Mouse (Mus musculus) hindbrain, embryonic 11.5 days (tissue): ENCODE measurements around the gene Gpr146. TPM values are rescaled to one million over a fixed set of nuclear protein-coding genes. Genes with fewer than 3 reads are reported as not detected.

Experiments used
- ATAC-seq: fragments of 200-750 bp; cut with Nextera tagmentation; 2 replicates; pipeline ENCODE4 v1.8.0; 2017; ENCODE audit warnings: mild to moderate bottlenecking, moderate TSS enrichment, moderate library complexity; ENCODE audit not compliant: low FRiP score
- DNase-seq: peaks from one replicate; pipeline ENCODE4 v3.0.0-alpha.2; 2015; ENCODE audit warnings: low spot score
- H3K27ac ChIP-seq: fragments of 300-500 bp; sonication (generic); 2 replicates; pipeline ENCODE4 v1.5.1; 2014; ENCODE audit warnings: mild to moderate bottlenecking, low read depth, low read length
- H3K27me3 ChIP-seq: fragments of 300-500 bp; sonication (generic); 2 replicates; pipeline ENCODE4 v1.6.1; 2014; ENCODE audit warnings: mild to moderate bottlenecking, low read length, moderate library complexity, mixed read lengths; ENCODE audit not compliant: control insufficient read depth, insufficient read depth
- H3K36me3 ChIP-seq: fragments of 300-500 bp; sonication (generic); 2 replicates; pipeline ENCODE4 v1.6.1; 2014; ENCODE audit warnings: mild to moderate bottlenecking, low read length, moderate library complexity, mixed read lengths; ENCODE audit not compliant: control insufficient read depth, insufficient read depth
- H3K4me1 ChIP-seq: fragments of 300-500 bp; sonication (generic); replicated peaks from 2 replicates; pipeline ENCODE4 v1.6.1; 2014; ENCODE audit warnings: low read length, mixed read lengths; ENCODE audit not compliant: control insufficient read depth, insufficient read depth
- H3K4me2 ChIP-seq: fragments of 300-500 bp; sonication (generic); replicated peaks from 2 replicates; pipeline ENCODE4 v1.6.1; 2014; ENCODE audit warnings: mild to moderate bottlenecking, low read depth, low read length
- H3K4me3 ChIP-seq: fragments of 300-500 bp; sonication (generic); 2 replicates; pipeline ENCODE4 v1.5.1; 2014; ENCODE audit warnings: low read depth, low read length
- H3K9ac ChIP-seq: fragments of 300-500 bp; sonication (generic); 2 replicates; pipeline ENCODE4 v1.6.1; 2014; ENCODE audit warnings: low read depth, low read length
- H3K9me3 ChIP-seq: fragments of 300-500 bp; sonication (generic); 2 replicates; pipeline ENCODE4 v1.6.1; 2016; ENCODE audit warnings: low read length; ENCODE audit not compliant: control insufficient read depth
- WGBS: fragments of 180-500 bp; shearing (Covaris S2); extraction: QIAGEN DNeasy Blood & Tissue Kit; methylation state at CpG from one replicate; pipeline ENCODE4 v1.1.7; 2014; 5-methylcytosine and 5-hydroxymethylcytosine counted together
- polyA plus RNA-seq: library from polyadenylated mRNA; unstranded; fragments of >200 nt; fragmentation: Nextera tagmentation; extraction: Ambion mirVana; gene quantifications from 2 replicates; pipeline ENCODE4 v1.2.1, GENCODE M21; 2014

Gene Gpr146
- polyA plus RNA-seq, 1 experiment from 2014 or later = 1.8 TPM

DNA sequence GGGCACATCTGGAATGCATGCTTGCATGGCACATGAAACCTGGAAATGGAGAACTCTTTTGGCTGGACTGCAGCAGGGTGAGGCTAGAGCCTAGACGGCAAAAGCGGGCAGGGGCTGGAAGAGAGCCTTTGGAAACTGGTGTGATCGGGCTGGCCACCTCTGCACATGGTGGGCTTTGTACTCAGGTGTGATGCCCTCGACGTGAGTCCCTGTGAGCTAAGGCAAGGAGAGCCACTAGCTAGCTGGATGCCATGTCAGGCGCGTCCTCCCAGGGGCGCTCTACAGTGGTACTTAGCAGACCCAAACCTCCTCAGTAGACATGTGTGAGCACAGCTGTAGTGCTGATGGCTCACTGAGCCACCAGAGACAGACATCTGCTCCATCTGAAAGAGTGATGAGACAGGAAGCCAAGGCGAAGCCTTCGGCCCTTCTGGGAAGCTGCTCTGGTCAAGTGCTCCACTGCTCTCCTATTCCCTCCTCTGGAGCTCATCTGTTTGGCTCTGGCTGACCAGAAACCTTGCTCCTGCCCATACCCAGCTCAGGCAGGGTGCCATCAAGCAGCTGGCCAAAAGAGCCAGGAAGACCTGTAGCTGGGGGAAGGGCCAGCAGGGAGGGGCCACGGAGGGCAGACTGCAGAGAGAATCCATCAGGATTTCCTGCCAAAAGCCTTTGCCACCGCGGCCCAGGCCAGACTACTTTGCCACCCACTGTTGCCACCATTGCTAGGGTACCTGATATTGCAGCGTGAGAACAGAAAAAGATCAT, 29.8 kb downstream of the Gpr146 start:
- Histone ChIP-seq H3K4me1 (no peaks in the 10 kb centered on the region), H3K27ac (no peak overlapping the region), H3K4me2 (no peak overlapping the region), H3K4me3 (no peak overlapping the region), H3K9me3 (no peaks in the 10 kb centered on the region), H3K36me3 (no peaks in the 10 kb centered on the region), H3K9ac (no peak overlapping the region), H3K27me3 (no peaks in the 10 kb centered on the region)
- no peak for ATAC-seq
- no peak for DNase-seq
- WGBS = 84% methylated on average over 14 of the region's 14 CpGs

DNA sequence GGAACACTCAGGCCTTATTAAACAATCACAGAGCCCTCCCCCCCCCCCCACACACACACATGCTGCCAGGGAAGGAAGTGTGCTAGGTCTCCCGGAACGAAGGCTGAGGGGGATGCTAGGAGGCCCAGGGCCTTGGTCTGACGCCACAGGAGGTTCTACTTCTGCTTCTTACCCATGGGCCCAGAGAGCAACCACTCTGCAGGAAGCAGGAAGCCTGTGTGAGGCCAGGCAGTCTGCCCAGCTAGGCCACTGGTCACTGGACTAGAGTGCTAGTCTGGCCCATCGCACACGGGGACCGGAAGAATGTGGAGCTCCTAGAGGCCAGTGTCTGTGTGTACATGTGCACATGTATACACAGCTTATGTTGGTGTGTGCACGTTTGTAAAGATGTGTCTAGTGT, 31.0 kb downstream of the Gpr146 start:
- 93% methylated on average over 7 of the region's 7 CpGs for WGBS
- DNase-seq (no peak), ATAC-seq (no peak)
- H3K4me1 ChIP-seq = no peaks in the 10 kb centered on the region
- no peak overlapping the region for H3K4me2 ChIP-seq
- no peak overlapping the region for H3K4me3 ChIP-seq
- no peaks in the 10 kb centered on the region for H3K36me3 ChIP-seq
- H3K9ac ChIP-seq = no peak overlapping the region
- H3K27me3 ChIP-seq = no peaks in the 10 kb centered on the region
- H3K27ac ChIP-seq = no peak overlapping the region
- no peaks in the 10 kb centered on the region for H3K9me3 ChIP-seq

- no peak for ATAC-seq
- no peak overlapping the region for H3K9ac ChIP-seq
- H3K4me2 ChIP-seq = no peak overlapping the region
- no peak overlapping the region for H3K27ac ChIP-seq
- WGBS = 89% methylated on average over 12 of the region's 12 CpGs
- no peak overlapping the region for H3K4me3 ChIP-seq
- no peaks in the 10 kb centered on the region for H3K27me3 ChIP-seq
- no peak for DNase-seq
- no peaks in the 10 kb centered on the region for H3K4me1 ChIP-seq
- no peaks in the 10 kb centered on the region for H3K9me3 ChIP-seq
- no peaks in the 10 kb centered on the region for H3K36me3 ChIP-seq
Measured at GRCm38 (mm10) chr5:139409412-139409811, 31.9 kb downstream of the Gpr146 start.

DNA sequence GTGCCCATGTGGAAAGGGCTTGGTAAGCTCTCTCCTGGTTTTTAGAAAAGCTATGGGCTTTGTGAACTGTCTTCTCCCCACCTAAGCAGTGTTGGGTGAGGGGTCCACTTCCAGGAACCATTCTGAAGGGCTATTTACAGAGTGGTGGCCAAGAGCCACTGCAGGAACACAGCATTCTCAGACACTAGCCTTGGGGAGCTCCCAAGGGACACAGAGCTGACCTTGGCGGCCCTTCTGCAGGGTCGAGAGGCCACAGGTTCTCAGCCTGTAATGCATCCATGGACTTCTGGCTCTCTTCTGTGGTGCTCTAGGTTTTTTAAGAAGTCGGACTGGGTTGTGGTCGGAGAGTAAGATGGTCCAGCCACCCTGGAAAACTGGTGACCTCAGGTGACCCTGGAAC, 32.6 kb downstream of the Gpr146 start:
- no peak for DNase-seq
- Histone ChIP-seq H3K9ac (no peak overlapping the region), H3K36me3 (no peaks in the 10 kb centered on the region), H3K9me3 (no peaks in the 10 kb centered on the region), H3K27me3 (no peaks in the 10 kb centered on the region), H3K4me1 (no peaks in the 10 kb centered on the region), H3K4me3 (no peak overlapping the region), H3K4me2 (no peak overlapping the region), H3K27ac (no peak overlapping the region)
- WGBS = 81% methylated on average over 4 of the region's 4 CpGs
- ATAC-seq = no peak

GRCm38 (mm10) chr5:139411117-139411516, 33.6 kb downstream of the Gpr146 start:
- WGBS = over 99% methylated on average over 6 of the region's 6 CpGs
- H3K4me1 ChIP-seq = no peaks in the 10 kb centered on the region

GRCm38 (mm10) chr5:139411665-139412314, 34.3 kb downstream of the Gpr146 start:
- Histone ChIP-seq H3K9ac (no peak overlapping the region), H3K4me2 (no peak overlapping the region), H3K36me3 (no peaks in the 10 kb centered on the region), H3K27ac (no peak overlapping the region), H3K9me3 (no peaks in the 10 kb centered on the region), H3K4me1 (no peaks in the 10 kb centered on the region), H3K27me3 (no peaks in the 10 kb centered on the region), H3K4me3 (no peak overlapping the region)
- ATAC-seq (no peak), DNase-seq (no peak)
- WGBS = 74% methylated on average over 15 of the region's 15 CpGs

More at GRCm38 (mm10) chr5:139411117-139411516, 33.6 kb downstream of the Gpr146 start:
- Histone ChIP-seq H3K27me3 (no peaks in the 10 kb centered on the region), H3K27ac (no peak overlapping the region), H3K9me3 (no peaks in the 10 kb centered on the region), H3K9ac (no peak overlapping the region), H3K36me3 (no peaks in the 10 kb centered on the region), H3K4me2 (no peak overlapping the region), H3K4me3 (no peak overlapping the region)
- no peak for ATAC-seq
- no peak for DNase-seq

GRCm38 (mm10) chr5:139413545-139413944, 36.0 kb downstream of the Gpr146 start:
- Histone ChIP-seq H3K9ac (no peak overlapping the region), H3K4me3 (no peak overlapping the region), H3K36me3 (no peaks in the 10 kb centered on the region), H3K4me2 (no peak overlapping the region), H3K9me3 (no peaks in the 10 kb centered on the region), H3K4me1 (peaks cover under 1% of the 10 kb centered on the region), H3K27me3 (no peaks in the 10 kb centered on the region), H3K27ac (no peak overlapping the region)
- ATAC-seq (no peak), DNase-seq (no peak)
- WGBS = 90% methylated on average over 4 of the region's 4 CpGs

DNA sequence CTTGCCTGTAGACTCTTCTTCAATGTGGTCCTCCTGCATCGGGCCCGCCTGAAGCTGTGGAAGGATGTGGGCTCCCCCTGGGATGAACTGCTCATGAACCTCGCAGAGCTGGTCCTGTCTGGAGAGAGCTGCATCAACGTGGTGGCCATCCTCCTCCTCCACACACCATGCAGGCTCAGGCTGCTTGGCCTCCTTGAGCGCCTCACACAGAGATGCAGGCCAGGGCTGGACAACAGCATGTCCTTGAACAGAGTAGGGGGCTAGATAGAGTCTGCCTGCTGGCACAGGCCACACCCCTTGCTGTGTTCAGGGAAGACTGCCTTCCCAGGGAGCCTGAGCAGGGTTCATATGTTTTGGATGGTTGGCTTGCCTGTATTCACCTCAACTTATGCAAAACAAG, 37.5 kb downstream of the Gpr146 start:
- Histone ChIP-seq H3K36me3 (no peaks in the 10 kb centered on the region), H3K4me1 (peaks cover 9% of the 10 kb centered on the region), H3K9ac (no peak overlapping the region), H3K4me2 (no peak overlapping the region), H3K9me3 (no peaks in the 10 kb centered on the region), H3K27ac (no peak overlapping the region), H3K27me3 (no peaks in the 10 kb centered on the region), H3K4me3 (no peak overlapping the region)
- no peak for ATAC-seq
- 92% methylated on average over 5 of the region's 5 CpGs for WGBS
- no peak for DNase-seq

DNA sequence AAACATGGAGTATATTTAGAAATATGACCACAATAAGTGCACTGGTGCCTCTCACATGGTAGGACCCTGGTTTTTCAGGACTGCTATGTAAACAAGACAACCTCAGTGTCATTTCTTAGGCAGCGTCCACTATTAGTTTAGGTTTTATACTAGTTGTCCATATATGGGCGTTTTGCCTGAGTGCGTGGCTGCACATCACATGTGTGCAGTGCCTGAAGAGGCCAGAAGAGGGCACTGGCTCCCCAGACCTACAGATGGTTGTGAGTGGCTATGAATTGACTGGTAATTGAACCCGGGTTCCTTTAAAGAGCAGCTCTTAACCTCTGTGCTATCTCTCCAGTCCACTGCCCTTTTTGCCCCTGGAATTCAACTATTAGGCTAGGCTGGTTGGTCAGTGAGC, 39.4 kb downstream of the Gpr146 start:
- Histone ChIP-seq H3K4me1 (peaks cover 9% of the 10 kb centered on the region), H3K9ac (no peak overlapping the region), H3K9me3 (no peaks in the 10 kb centered on the region), H3K4me2 (no peak overlapping the region), H3K27ac (no peak overlapping the region), H3K27me3 (no peaks in the 10 kb centered on the region), H3K36me3 (no peaks in the 10 kb centered on the region), H3K4me3 (no peak overlapping the region)
- ATAC-seq = no peak
- WGBS = 96% methylated on average over 4 of the region's 4 CpGs
- DNase-seq = peak; percentile 27
